In genomic region chr16:13549976-13550375, GRCm38 (mm10) we compare ENCODE assay signal across 19 mouse cellular contexts.
"Had no signal": no experiment of that assay in that cellular context is flagged by ENCODE, and none has a peak within 500 bp of the region (broad histone marks: within the 10 kb centered on the region; RNA-seq: fewer than 3 reads in every experiment).

No protein-coding gene starts in this region.

- H3K27ac ChIP-seq: midbrain, embryonic 10.5 days; midbrain, embryonic 12.5 days; neural tube, embryonic 13.5 days; neural tube, embryonic 15.5 days had no signal

- H3K27me3 ChIP-seq: midbrain, embryonic 12.5 days; neural tube, embryonic 13.5 days; neural tube, embryonic 15.5 days had no signal

- H3K9ac ChIP-seq: lung, embryonic 14.5 days; midbrain, embryonic 12.5 days; neural tube, embryonic 13.5 days; neural tube, embryonic 15.5 days had no signal

- H3K4me1 ChIP-seq: midbrain, embryonic 10.5 days; midbrain, embryonic 12.5 days; neural tube, embryonic 13.5 days; neural tube, embryonic 15.5 days had no signal

- ATAC-seq: midbrain, embryonic 16.5 days had no signal

- DNase-seq: lung, adult 18-20 months; lung, embryonic 14.5 days; lung, postnatal 10 days; lung, postnatal 4 days; midbrain, embryonic 14.5 days; retina, postnatal 1 day; right cerebral cortex, adult 18-20 months; right cerebral cortex, postnatal 25 days; right cerebral cortex, postnatal 4 days; spleen, adult 18-20 months; thymus, adult 18-20 months; thymus, postnatal 14 days; thymus, postnatal 36 days had no signal

- H3K4me3 ChIP-seq: midbrain, embryonic 10.5 days; midbrain, embryonic 12.5 days; myocyte; neural tube, embryonic 13.5 days; neural tube, embryonic 15.5 days had no signal

- H3K4me2 ChIP-seq: lung, embryonic 14.5 days; midbrain, embryonic 12.5 days; neural tube, embryonic 13.5 days; neural tube, embryonic 15.5 days had no signal
